Mouse (Mus musculus): ENCODE measurements around the gene Gm20888.
"Not testable (repeated sequence)": the region's sequence is repeated elsewhere in the genome, so short reads cannot be mapped to it uniquely, and the experiment has no call there.

The Gm20888 gene

GRCm38 (mm10) chrY:70441582-70441981 lies at the start of gene Gm20888:
Gm20888 (plus strand) TSS chrY:70441882.
- in situ Hi-C loops (cut with MboI, MseI), result not testable (repeated sequence)

Measured in regulatory T cell (primary cell).